Mouse (Mus musculus) adrenal gland, postnatal 4 days (tissue): Measurements from ENCODE around the gene Lhx6. TPM values are rescaled to one million over a fixed set of nuclear protein-coding genes. Genes with fewer than 3 reads are reported as not detected.

ENCODE experiments used
- DNase-seq, 2 experiments: peaks; one replicate each; pipeline ENCODE4 v3.0.0; 2021 to 2022; ENCODE audit warnings: low spot score in 2 of 2, mixed read lengths in 2 of 2
- total RNA-seq, 2 experiments: library from RNA; stranded (reverse); gene quantifications; 2 replicates each; pipeline ENCODE4 v1.2.3; 2021

Lhx6 gene
- total RNA-seq, 2 experiments from 2014 or later, result 4.6 to 5.9 TPM

DNA sequence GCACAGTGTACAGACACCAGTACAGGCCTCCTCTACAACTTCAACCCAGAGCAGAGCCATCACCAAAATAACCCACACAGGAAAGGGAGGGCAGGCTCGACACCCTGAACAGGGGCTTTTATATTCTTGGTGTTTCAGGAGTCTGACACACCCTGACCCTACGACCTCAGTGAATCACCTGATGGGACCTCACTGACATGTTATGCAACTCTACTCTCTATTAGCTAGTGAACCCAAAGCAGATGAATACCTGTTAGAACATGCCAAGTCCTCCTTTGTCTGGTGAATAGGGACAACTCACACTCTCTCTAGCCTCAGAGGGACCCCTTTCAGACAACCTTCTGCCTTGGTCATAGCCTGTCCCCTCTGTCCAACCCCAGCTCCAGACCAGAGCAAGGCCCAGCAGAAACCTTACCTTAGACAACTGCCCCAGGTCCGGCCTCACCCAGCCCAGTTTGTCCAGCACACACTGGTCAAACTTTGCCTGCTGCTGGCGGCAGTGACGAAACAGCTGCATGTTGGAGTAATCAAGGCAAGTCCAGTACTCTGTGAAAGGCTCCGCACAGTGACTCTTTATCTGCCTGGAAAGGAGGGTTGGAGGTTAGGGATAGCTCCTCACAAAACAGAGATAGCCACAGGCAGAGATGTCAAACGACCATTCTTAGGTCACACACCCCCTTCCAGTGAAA lies 65.8 kb downstream of the Lhx6 start:
- DNase-seq, result no peak

DNA sequence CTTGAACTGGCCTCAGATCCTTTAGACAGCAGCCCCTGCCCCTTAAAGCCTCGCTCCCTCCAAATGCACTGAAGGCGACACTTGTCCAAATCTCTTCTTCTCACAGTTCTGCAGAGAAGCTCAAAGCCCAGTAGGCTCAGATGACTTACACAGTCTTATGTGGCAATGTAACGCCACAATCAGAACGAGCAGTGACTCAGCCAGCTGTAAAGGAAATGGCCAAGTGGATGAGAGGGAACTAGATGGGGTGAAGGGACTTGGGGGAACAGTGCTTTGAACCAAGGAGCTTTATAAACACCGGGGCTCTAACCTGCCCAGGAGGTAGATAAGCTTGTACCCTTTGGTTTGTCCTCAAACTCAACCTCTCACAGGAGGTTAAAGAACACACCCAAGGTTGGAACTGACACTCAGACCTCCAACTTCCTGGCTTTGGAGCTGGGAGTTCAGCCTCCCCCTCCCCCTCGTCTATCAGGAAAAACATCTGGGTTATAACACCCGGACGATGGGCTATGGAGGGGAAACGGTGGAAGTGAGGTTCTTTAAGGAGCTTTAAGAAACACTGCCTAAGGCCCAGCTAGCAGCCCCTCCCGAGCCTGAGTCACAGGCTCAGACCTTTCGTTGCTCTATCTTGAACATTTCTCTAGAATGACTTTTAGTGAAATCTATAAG lies 69.7 kb downstream of the Lhx6 start:
- no peak for DNase-seq

DNA sequence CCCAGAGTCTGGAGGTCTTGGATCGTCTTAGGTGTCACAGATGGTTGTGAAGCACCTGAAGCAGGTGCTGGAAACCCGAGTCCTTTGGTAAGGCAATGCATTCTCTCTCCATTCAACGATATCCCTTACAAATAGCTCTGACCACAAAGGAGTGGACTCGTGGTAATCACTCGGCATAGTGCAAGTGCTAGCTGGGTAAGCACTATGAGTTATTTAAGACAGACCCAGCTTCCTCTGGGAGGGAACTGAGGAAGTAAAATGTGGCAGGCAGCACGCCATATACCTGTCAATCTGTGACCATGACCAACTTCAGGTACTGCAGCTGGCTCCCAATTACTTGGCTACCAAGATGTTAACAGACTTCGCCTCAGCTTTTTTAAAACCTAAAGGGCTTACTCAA lies 70.3 kb downstream of the Lhx6 start:
- DNase-seq, result no peak

DNA sequence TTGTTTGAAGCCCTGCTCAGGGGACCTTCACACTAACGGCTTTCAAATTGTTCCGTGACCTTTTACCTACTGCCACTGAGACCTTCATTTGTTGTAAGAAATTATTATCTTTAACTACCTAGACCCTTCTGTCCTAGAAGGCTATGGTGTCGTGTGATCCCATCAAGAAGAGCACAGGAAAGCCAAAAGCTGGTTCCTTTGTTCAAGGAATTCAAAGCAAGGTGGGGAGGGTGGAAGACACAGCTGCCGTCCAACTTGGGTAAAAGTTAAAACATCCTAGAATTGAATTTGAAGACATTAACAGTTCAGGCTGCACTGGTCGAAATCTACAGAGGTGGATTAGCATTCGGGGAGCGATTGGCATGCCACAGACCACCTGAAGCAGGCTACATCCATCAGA lies 71.2 kb downstream of the Lhx6 start:
- no peak for DNase-seq

DNA sequence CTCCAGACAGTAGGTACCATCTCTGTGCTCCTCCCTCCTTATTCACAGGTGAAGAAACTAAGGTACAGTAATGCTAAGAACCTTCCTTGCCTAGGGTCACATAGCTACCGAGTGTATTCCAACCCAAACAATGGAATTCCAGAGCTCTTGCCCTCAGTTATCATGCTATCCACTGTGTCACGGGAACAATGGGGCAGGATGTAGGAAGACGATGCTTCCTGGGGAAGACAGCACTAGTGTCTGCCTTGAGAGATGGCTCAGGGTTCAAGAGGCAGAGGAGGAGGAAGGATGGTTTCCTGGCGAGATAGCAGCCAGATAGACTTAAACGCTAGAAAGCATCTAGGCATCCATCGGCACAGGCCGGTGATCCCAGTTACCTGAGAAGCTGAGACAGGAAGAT lies 72.3 kb downstream of the Lhx6 start:
- DNase-seq, result no peak

Other genes starting within 250 kb of the Lhx6 start
- 1 to 10 TPM; 2.9 to 4.0 TPM for gene Ttll11, start 125.5 kb downstream of the Lhx6 start, total RNA-seq
- gene Ndufa8, start 56.0 kb downstream of the Lhx6 start, total RNA-seq, result 100 to 1,000 TPM; 184 to 196 TPM
- gene Morn5, start 56.0 kb downstream of the Lhx6 start, total RNA-seq, result not detected
- 10 to 100 TPM; 21.1 to 25.3 TPM for gene Mrrf, start 31.0 kb upstream of the Lhx6 start, total RNA-seq
- gene Rbm18, start 31.4 kb upstream of the Lhx6 start, total RNA-seq, result 10 to 100 TPM; 36.9 to 37.8 TPM
- 10 to 100 TPM; 20.4 to 21.4 TPM for gene Ptgs1, start 125.0 kb upstream of the Lhx6 start, total RNA-seq